Mouse (Mus musculus) layer of hippocampus, adult 2 months (tissue): ENCODE measurements around the gene Phactr1. TPM values are rescaled to one million over a fixed set of nuclear protein-coding genes. Genes with fewer than 3 reads are reported as not detected.

Experiments
- DNase-seq, 2 experiments: peaks; one replicate each; pipeline ENCODE4 v3.0.0; 2022; ENCODE audit warnings: low spot score in 2 of 2
- H3K27ac ChIP-seq: fragments of 200-600 bp; 2 replicates; pipeline ENCODE4 v1.8.1; 2022
- H3K4me3 ChIP-seq: fragments of 200-600 bp; 2 replicates; pipeline ENCODE4 v1.8.1; 2022; ENCODE audit warnings: mild to moderate bottlenecking
- CTCF ChIP-seq: fragments of 200-600 bp; conservative IDR thresholded peaks from 2 replicates; pipeline ENCODE4 v1.8.1; 2022; ENCODE audit warnings: antibody characterized with exemption, mild to moderate bottlenecking, moderate library complexity
- total RNA-seq, 2 experiments: library from RNA; stranded (reverse); gene quantifications; 2 replicates each; pipeline ENCODE4 v1.2.3; 2021

Phactr1 gene
- total RNA-seq, 2 experiments from 2014 or later: 307 to 310 TPM

DNA sequence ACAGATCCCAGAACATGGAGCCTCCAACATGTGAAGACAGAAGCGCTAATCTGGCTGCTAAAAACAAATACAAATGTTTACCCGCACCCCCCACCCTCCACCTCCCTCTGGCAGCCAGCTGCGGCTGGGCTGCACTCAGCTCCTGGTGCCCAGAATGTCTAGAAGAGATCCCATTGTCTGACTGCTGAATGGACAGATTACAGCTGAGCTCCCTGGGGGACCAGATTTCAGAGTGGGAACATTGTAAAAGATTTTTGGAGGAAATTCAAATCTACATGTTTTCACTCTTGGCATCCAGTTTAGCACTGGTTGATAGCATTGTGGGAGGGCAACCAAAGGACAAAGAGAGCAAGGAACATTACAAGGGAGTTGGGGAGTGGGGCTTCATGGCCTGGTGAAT lies 331.1 kb downstream of the Phactr1 start:
- Histone ChIP-seq H3K27ac (peak overlapping the region; percentile 76), H3K4me3 (no peak overlapping the region)
- peak; percentile 39 to 50 for DNase-seq
- no peak for TF ChIP-seq CTCF

DNA sequence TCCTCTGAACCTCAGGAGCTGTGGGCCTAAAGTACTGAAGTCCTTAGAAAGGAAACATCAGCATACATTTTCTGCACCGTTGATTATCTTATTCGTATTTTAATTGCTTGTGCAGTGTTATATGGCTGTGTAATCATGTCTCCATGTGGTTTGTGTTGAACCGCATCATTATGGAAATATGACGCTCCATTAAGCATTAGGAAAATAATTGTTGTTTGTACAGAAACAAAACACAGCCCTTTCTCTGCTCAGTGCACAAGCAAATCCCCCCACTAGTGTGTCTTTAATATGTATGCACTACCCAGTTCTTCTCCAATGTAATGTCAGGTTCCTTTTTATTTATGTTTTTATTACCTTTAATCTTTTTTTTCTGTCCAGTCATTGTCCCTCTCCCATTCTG lies 333.6 kb downstream of the Phactr1 start:
- no peak overlapping the region for H3K4me3 ChIP-seq
- DNase-seq: no peak
- H3K27ac ChIP-seq: peak overlapping the region; percentile 33; the same call in 1 of the 2 replicates
- no peak for TF ChIP-seq CTCF

DNA sequence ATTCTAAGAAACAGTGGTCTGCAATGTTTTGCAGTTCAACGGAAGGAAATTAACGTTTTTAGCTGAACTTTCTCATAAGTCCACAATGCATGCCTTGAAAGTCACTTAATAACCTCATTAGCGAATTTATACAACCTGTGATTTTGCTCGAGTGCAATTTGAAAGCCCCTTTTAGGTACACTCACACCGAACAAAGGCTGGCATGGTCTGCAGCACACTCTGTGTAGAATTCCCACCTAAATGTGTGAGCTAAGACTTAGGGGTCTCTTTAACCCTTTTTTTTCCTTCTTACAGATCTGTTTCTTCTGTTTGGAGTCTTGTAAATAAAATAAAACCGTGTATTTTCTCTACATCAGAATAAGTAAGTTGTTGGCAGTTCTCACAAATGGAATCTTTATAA lies 335.3 kb downstream of the Phactr1 start:
- no peak for TF ChIP-seq CTCF
- no peak for DNase-seq
- no peak overlapping the region for H3K27ac ChIP-seq
- H3K4me3 ChIP-seq: no peak overlapping the region

DNA sequence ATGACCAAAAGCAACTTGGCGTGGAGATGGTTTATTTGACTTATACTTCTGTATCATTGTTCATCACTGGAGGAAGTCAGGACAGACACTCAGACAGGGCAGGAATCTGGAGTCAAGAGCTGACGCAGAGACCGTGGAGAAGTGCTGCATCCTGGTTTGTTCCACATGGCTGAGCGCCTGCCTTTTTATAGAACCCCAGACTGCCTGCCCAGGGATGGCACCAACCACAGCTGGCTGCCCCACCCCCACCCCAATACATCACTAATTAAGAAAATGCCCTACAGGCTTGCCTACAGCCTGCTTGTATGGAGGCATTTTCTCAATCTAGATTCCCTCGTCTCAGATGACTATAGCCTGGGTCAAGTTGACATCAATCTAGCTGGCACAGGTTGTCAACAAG lies 338.4 kb downstream of the Phactr1 start:
- Histone ChIP-seq H3K4me3 (no peak overlapping the region), H3K27ac (no peak overlapping the region)
- no peak for TF ChIP-seq CTCF
- no peak for DNase-seq

DNA sequence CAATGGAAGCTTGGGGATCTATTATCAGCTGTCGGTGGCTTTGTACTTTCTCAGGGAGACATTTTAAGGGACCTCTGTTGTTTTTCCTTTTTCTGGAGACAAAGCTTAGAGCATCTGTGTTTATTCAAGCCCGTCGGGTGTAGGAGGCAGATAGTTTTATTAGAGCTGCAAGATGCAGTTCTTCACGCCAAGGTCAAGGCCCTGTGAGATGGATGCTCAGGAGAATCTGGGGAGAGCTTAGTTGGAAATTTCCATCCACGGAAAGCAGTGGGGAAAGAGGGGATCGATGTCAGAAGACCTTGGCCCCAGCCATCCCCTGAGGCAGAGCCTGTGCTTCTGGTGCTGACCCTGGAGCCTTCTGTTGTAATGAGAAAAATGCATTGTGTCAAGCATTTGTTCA lies 340.6 kb downstream of the Phactr1 start:
- no peak for DNase-seq
- no peak for TF ChIP-seq CTCF
- H3K4me3 ChIP-seq: no peak overlapping the region
- H3K27ac ChIP-seq: peak overlapping the region; percentile 46; the same call in 1 of the 2 replicates

DNA sequence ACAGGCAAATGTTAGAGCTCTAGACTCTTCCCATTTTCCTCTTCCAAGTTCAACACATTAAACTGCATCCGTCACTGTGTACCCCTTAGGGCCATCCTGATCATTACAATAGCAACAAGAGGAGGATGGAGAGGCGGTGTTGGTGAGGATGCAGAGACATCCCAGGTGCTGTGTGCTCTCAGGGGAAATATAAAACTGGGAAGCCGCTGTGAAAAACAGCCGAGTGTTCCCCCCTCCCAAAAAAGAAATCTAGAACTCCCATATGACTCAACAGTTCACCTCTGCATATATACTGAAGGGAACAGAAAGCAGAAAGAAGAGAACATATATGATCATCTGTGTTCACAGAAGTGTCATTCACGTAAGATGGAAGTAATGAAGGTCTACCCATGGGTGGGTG lies 342.6 kb downstream of the Phactr1 start:
- TF ChIP-seq CTCF: no peak
- DNase-seq: no peak
- no peak overlapping the region for H3K4me3 ChIP-seq
- H3K27ac ChIP-seq: no peak overlapping the region

DNA sequence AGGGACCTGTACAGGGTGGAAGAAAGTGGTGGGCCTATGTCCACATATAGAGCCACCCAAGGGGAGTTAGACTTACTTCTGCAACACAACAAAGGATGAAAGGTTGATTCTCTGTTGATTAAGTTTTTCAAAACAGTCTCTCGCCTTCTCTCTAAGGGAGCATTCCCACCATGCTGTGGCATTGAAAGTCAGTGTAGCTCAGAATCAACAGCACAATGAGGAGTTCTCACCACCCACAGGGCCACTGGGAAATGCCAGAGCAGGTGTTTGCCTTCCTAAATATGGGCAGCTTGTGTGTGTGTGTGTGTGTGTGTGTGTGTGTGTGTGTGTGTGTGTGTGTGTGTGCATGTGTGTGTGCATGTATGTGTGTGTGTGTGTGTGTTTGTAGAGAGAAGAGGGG lies 347.1 kb downstream of the Phactr1 start:
- no peak for TF ChIP-seq CTCF
- H3K27ac ChIP-seq: no peak overlapping the region
- no peak overlapping the region for H3K4me3 ChIP-seq
- DNase-seq: no peak

DNA sequence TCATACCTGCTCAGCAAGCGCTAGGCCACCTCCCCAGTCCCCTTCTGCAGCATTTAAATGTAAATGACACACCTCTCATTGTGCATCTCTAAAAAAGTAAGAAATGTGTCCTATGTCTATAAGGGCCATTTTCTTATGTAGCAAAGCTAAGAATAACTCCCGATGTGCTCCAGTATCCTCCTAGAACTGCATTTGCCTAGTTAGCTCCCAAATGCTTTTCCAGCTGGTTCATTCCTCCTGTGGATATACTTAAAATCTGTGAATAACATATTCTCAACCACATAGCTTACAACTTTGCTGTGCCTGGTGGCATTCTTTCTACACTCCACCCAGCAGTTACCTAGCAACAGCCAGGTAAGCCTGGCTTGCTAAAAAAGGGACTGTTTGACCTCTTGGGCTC lies 349.8 kb downstream of the Phactr1 start:
- no peak for TF ChIP-seq CTCF
- Histone ChIP-seq H3K4me3 (no peak overlapping the region), H3K27ac (no peak overlapping the region)
- no peak for DNase-seq

DNA sequence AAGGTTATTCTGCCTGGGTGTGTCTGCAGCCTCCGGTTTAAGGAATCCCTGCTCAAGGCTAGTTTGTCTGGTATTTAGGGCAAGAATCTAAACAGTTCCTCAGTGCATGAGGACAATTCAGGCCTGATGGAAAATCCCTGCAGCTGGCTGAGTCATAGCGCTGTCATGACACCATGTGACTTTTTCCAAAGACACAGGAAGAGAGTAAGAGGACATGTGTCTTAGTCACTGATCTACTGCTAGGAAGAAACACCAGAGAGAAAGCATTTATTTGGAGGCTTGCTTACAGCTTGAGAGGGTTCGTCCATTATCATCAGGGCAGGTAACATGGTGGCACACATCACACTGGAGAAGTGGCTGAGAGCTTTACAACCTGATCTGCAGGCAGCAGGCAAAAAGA lies 352.0 kb downstream of the Phactr1 start:
- no peak for DNase-seq
- no peak for TF ChIP-seq CTCF
- Histone ChIP-seq H3K4me3 (no peak overlapping the region), H3K27ac (no peak overlapping the region)

DNA sequence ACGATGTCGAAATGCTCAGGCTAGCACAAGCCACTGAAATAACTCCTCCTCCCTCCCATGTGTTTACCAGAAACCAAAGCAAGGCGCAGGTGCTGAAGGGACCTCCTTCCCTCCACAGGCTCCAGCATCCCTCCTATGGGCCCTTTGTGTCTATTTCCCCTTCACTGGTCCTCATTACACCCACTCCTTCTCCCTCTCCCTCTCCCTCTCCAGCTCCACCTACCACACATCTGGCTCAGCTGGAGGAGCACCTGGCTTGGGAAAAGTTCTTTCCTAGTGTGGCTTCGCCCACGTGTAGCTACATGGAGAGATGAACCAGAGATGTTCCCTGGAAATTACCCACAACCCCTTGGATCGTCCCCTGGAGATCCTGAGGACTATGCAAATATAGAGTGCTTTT lies 356.1 kb downstream of the Phactr1 start:
- no peak for DNase-seq
- no peak for TF ChIP-seq CTCF
- Histone ChIP-seq H3K27ac (no peak overlapping the region), H3K4me3 (no peak overlapping the region)

DNA sequence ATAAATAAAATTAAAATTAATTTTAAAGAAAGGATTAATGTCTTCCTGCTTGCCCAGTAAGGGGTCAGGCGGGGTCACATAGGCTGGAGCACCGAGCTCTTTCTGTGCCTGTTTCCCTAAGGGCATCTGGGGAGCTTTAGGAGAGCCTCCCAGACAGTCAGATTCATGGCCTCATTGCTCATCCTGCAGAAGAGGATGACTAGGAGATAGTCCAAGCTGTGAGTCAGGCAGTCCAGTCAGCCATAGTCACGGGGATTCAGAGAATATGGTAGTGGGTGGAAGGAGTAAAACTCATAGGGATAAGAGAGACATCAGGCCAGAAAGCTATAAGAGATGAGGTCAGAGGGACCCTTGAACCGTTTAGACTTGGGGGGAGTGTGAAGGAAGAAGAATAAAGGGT lies 362.3 kb downstream of the Phactr1 start:
- H3K27ac ChIP-seq: no peak overlapping the region
- no peak for DNase-seq
- TF ChIP-seq CTCF: no peak
- no peak overlapping the region for H3K4me3 ChIP-seq

DNA sequence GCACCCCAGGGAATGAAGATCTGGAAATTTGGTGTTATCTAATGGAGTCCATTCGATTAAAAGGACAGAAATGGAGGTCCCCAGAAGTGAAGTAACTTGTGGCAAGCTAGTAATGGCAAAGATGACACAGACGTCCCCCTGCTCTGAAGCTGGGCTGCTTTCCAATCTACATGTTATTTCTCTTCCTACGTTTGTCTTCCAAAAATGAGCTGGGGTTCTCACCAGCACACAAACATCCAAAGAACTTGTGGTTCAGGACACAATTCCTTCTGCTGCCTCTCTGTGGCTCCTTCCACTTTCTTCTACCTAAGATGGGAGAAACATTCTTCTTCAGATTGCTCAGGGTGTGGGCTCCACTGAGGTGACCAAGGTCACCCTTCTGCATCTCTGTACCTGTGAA lies 368.1 kb downstream of the Phactr1 start:
- no peak for TF ChIP-seq CTCF
- DNase-seq: no peak
- Histone ChIP-seq H3K27ac (no peak overlapping the region), H3K4me3 (no peak overlapping the region)

DNA sequence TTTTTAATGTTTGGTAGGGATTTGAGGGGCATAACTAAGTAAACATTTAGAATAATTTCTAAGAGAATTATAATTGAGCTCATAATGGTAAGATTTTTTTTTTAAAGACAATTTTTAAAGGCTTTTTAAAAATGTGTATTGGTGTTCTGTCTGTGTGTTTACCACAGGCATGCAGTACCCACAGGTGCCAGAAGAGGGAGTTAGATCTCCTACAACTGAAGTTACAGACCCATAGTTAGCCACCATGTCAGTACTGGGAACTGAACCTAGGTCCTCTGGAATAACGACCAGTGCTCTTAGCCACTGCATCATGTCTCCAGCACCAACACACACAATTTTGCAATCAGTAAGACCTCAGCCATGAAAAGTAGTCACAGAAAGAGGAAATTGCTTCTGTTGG lies 372.8 kb downstream of the Phactr1 start:
- no peak overlapping the region for H3K4me3 ChIP-seq
- H3K27ac ChIP-seq: no peak overlapping the region
- DNase-seq: no peak
- TF ChIP-seq CTCF: peak; percentile 70

DNA sequence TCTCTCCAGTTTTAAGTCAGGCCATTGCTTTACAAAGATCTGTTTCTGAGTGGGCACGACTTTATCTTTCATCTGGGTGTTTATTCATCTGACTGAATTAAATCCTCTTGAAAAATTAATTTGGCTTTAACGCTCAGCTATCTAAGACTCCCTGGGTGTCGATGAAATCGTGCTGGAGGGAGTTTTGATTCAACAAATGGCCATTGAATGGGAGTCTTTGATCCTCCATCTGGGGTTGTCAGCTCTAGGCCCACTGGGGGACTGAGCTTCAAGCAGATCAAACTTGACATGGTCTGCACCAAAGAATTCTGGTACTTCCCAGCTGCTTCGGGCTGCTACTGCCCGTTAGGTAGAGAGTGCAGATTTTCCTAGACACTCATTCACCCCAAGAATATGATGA lies 374.7 kb downstream of the Phactr1 start:
- no peak for DNase-seq
- H3K27ac ChIP-seq: no peak overlapping the region
- H3K4me3 ChIP-seq: no peak overlapping the region
- TF ChIP-seq CTCF: no peak

DNA sequence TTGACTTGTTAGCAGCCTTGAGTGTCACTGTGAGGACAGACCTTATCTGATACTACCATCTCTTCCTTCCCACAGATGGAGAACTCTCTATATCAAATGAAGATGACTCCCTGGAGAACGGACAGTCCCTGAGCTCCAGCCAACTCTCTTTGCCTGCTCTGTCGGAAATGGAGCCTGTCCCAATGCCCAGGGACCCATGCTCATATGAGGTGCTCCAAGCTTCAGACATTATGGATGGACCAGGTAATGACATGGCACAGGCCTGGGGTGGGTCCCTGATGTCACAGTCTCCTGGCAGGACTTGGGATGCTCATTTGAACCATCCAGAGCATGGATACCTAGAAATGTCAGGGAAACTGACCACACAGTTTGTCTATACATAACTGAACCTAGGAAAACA lies 376.7 kb downstream of the Phactr1 start:
- Histone ChIP-seq H3K4me3 (no peak overlapping the region), H3K27ac (no peak overlapping the region)
- no peak for DNase-seq
- TF ChIP-seq CTCF: no peak
